Mouse (Mus musculus): ENCODE measurements at regions not wholly inside any gene's neighbourhood (a gene's known extent, or its start where the extent isn't known, plus 50 kb on each side); places are given as distances from the start of the nearest gene placed in this dataset.

DNA sequence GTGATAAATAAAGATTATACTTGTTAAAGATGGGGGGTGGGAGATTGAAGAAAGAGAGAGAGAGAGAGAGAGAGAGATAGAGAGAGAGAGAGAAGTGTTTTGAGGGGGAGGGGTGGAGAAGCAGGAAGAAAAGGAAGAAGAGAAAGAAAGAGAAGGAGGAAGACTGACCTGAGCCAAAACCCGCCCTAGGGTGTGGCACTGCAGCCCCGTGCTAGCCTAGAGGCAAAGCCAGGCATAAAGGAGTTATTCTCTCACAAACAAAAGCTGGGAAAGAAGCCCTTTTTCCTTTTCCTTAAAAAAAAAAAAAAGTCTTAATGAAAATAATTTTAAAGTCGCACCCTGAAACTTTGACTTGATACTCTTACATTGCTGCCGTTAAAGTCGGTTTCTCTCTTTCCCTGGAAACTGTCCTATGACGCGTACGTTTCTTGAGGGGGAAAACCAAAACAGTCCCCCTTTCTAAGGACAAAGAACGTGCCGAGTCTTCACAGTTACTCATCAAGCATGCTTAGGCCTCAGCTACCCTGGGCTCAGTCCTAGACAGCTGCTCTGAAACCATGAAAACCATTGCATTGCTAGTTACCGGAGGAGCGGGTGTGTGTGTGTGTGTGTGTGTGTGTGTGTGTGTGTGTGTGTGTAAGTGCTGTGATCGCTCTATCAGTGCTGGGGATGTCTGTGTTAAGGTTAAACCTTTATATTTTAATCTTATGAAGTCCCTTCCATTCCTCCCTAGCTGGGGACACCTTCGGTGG lies 53.6 kb upstream of the Klf3 start:
- ATAC-seq (replicated peaks; ENCODE audit: low FRiP score, poor library complexity, severe bottlenecking) = no peak

DNA sequence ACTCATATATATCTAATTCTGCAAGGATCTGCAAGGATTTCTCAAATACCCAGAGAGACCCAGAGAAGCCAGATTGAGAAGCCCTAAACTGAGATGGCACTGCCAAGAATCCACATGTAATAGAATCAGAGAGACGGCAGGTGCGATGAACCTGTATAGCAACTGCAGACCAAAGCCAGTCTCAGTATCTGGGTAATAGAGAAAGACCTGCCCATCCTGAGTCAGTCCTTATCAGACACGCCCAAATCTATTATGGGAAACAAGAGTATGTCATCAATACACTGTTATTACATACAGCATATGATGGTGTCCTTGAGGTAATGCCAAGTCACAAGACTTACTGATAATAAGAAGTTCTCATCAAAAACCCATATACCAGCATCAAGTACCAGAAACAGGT lies 52.8 kb upstream of the Klf3 start:
- no peak for ATAC-seq (replicated peaks; ENCODE audit: low FRiP score, poor library complexity, severe bottlenecking)

DNA sequence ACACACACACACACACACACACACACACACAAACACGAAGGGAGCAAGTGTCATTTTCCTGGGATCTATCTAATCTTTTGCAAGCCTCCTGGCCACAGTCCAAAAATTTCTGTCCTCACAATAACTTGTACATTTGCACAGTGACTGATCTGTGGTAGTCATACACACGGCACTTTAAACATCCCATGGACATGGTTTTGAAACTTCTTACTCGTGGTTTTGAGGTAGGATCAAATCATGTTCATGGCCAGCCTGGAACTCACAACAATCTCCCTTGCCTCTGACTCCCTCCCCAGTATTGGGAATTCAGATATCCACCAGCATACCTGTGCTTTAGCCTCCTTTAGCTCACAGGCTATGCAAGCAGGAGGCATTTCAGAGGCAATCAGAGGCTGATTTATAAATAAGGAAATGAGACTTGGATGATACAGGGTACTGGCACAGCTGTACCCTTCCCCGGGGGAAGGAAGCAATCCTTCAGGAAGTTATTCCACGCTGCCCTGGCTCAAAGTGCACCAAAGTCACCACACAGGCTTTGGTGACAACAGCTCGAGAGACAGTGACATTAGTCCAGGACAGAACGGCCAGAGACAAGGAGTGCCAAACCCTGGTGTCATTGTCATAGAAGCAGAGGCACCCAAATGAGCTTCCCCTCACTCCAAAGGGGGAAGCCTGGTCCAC lies 52.1 kb upstream of the Klf3 start:
- no peak for ATAC-seq (replicated peaks; ENCODE audit: low FRiP score, poor library complexity, severe bottlenecking)

DNA sequence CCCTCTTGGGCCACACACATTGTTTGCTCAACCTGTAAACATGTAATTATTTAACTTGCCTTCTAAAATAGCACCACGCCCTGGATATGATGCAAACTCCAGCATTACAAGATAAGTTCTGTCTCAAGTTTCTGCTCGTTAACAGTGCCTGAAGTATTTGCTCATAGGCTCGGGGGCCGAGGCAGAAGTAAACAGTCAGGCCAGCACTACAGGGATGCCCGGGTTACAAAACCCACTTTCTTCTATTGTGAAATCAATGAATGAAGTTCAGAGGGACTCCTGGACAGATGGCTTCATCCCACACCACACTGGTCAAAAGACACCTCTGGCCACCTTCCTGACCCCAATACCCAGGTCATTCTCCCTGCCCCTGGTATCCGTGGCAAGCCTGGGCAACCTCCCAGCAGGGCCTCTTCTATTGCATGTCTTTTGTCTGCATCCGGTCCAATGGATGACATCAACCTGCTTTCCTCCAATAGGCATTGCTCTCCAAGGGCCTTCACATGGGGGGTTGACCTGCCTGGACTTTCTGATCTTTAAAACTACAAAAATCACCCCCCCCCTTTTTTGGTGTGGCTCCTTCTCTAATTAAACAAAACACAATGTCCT lies 49.9 kb upstream of the Klf3 start:
- ATAC-seq (replicated peaks; ENCODE audit: low FRiP score, poor library complexity, severe bottlenecking) = no peak

Data from erythroblast, adult 5-6 weeks (primary cell).